Mouse (Mus musculus) midbrain, embryonic 15.5 days (tissue): Measurements from ENCODE around the gene Sox13. TPM values are rescaled to one million over a fixed set of nuclear protein-coding genes. Genes with fewer than 3 reads are reported as not detected.
A peak's percentile ranks its signal among the peaks of the same experiment; 100 is the strongest.
"Not testable (repeated sequence)": the region's sequence is repeated elsewhere in the genome, so short reads cannot be mapped to it uniquely, and the experiment has no call there.

ENCODE experiments used
- ATAC-seq: fragments of 200-750 bp; cut with Nextera tagmentation; replicated peaks from 2 replicates; pipeline ENCODE4 v1.8.0; 2017; ENCODE audit warnings: moderate TSS enrichment
- H3K27ac ChIP-seq: fragments of 300-500 bp; sonication (generic); 2 replicates; pipeline ENCODE4 v1.5.1; 2015; ENCODE audit warnings: mild to moderate bottlenecking, inconsistent platforms
- H3K27me3 ChIP-seq: fragments of 300-500 bp; sonication (generic); replicated peaks from 2 replicates; pipeline ENCODE4 v1.6.1; 2015; ENCODE audit warnings: inconsistent platforms
- H3K36me3 ChIP-seq: fragments of 300-500 bp; sonication (generic); replicated peaks from 2 replicates; pipeline ENCODE4 v1.6.1; 2015; ENCODE audit warnings: inconsistent platforms
- H3K4me1 ChIP-seq: fragments of 300-500 bp; sonication (generic); 2 replicates; pipeline ENCODE4 v1.6.1; 2015; ENCODE audit warnings: inconsistent platforms
- H3K4me2 ChIP-seq: fragments of 300-500 bp; sonication (generic); 2 replicates; pipeline ENCODE4 v1.6.1; 2015; ENCODE audit warnings: inconsistent platforms, mild to moderate bottlenecking, moderate library complexity
- H3K4me3 ChIP-seq: fragments of 300-500 bp; sonication (generic); 2 replicates; pipeline ENCODE4 v1.5.1; 2015; ENCODE audit warnings: mild to moderate bottlenecking, inconsistent platforms
- H3K9ac ChIP-seq: fragments of 300-500 bp; sonication (generic); 2 replicates; pipeline ENCODE4 v1.6.1; 2015; ENCODE audit warnings: mild to moderate bottlenecking, inconsistent platforms
- H3K9me3 ChIP-seq: fragments of 300-500 bp; sonication (generic); 2 replicates; pipeline ENCODE4 v1.6.1; 2016; ENCODE audit warnings: inconsistent platforms
- WGBS: fragments of 180-500 bp; shearing (Covaris S2); methylation state at CpG from one replicate; pipeline ENCODE4 v1.1.7; 2015; ENCODE audit warnings: mixed read lengths; 5-methylcytosine and 5-hydroxymethylcytosine counted together
- polyA plus RNA-seq: library from polyadenylated mRNA; unstranded; fragments of >200 nt; fragmentation: Nextera tagmentation; extraction: Ambion mirVana; gene quantifications from 2 replicates; pipeline ENCODE4 v1.2.1, GENCODE M21; 2015

Gene Sox13
- polyA plus RNA-seq, 1 experiment from 2014 or later, result 7.4 TPM

DNA sequence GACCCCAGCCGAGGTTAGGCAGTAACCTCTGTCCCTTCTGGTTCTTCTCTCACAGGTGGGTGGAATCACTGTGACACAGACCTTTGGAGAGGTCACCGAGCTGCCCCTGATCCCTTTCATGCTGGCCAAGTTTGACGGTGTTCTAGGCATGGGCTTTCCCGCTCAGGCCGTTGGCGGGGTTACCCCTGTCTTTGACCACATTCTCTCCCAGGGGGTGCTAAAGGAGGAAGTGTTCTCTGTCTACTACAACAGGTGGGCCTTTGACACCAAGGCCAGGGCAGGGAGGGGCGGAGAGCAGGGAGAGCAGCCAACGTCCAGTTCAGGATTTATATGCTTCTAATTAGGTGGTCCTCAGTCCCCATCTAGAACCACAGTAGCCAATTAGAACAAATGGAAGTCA, 67.8 kb downstream of the Sox13 start:
- H3K36me3 ChIP-seq, result no peaks in the 10 kb centered on the region
- no peak overlapping the region for H3K4me3 ChIP-seq
- peaks cover 12% of the 10 kb centered on the region for H3K4me1 ChIP-seq
- H3K27me3 ChIP-seq, result no peaks in the 10 kb centered on the region
- ATAC-seq, result no peak
- no peaks in the 10 kb centered on the region for H3K9me3 ChIP-seq
- 65% methylated on average over 8 of the region's 8 CpGs for WGBS
- H3K4me2 ChIP-seq, result no peak overlapping the region
- no peak overlapping the region for H3K27ac ChIP-seq
- H3K9ac ChIP-seq, result no peak overlapping the region

DNA sequence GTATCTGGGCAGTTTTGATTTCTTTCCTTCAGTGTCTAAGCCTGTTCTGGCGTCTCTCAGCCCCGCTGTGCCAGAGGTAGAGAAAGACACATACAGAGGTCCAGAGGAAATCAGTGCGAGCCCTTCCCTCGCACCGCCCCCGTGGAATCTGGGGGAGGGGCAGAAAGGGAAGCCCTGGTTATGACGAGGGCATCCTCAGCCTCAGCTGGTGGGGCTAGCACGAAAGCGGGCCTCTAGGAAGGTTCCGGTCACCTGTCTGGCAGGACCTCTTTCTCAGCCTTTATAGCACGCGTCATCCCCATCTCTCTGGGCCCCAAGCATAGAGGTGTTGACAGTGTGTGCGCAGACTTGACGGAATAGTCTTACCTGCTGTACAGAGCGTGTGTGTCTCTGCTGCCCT, 68.3 kb downstream of the Sox13 start:
- ATAC-seq, result no peak

DNA sequence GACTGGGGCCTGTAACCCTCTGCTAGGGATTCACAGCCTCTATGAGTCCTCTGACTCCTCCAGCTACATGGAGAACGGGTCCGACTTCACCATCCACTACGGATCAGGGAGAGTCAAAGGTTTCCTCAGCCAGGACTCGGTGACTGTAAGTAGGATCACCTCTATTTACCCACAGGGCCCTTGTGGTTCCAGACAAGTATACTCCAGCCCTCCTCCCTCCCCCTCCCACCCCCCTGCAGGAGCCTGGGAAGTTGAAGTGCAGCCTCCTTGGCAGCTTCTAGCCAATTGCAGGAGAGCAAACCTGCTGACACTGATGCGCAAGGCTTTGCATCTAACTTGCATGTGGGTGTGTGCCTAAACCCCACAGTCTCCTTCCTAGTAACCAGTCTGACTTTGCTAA, 68.7 kb downstream of the Sox13 start:
- Histone ChIP-seq H3K36me3 (no peaks in the 10 kb centered on the region), H3K9me3 (no peaks in the 10 kb centered on the region), H3K4me2 (no peak overlapping the region), H3K4me3 (no peak overlapping the region), H3K27ac (no peak overlapping the region), H3K9ac (no peak overlapping the region), H3K4me1 (peaks cover 14% of the 10 kb centered on the region), H3K27me3 (no peaks in the 10 kb centered on the region)
- 50% methylated on average over 5 of the region's 5 CpGs for WGBS
- no peak for ATAC-seq

More for the DNA sequence above, 68.3 kb downstream of the Sox13 start:
- no peak overlapping the region for H3K9ac ChIP-seq
- no peak overlapping the region for H3K4me2 ChIP-seq
- no peaks in the 10 kb centered on the region for H3K9me3 ChIP-seq
- no peak overlapping the region for H3K4me3 ChIP-seq
- no peaks in the 10 kb centered on the region for H3K36me3 ChIP-seq
- 58% methylated on average over 15 of the region's 15 CpGs for WGBS
- no peak overlapping the region for H3K27ac ChIP-seq
- H3K4me1 ChIP-seq, result peaks cover 14% of the 10 kb centered on the region
- no peaks in the 10 kb centered on the region for H3K27me3 ChIP-seq

DNA sequence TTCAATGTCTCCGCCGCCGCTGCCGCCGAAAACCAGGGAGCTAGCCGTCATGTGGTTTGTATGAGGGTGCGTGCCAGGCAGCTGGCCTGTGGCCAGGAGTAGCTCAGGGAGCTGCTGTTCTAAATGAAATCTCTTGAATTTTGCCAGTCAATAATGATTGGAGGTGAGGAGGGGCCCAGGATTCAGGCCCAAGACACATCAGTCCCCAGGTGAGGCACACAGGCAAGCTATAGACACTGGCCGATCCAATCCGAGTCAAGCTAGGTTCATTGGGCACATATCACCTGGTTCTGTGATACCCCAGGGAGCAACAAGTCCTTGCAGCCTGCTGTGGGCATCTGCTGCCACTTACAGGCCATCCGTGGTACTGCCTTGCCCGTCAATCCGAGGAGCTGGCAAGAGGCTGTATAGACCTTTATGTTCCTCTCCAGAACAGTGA, 70.8 kb downstream of the Sox13 start:
- Histone ChIP-seq H3K36me3 (no peaks in the 10 kb centered on the region), H3K4me2 (no peak overlapping the region), H3K27me3 (no peaks in the 10 kb centered on the region), H3K4me1 (peaks cover 14% of the 10 kb centered on the region), H3K9me3 (no peaks in the 10 kb centered on the region), H3K4me3 (no peak overlapping the region), H3K27ac (no peak overlapping the region), H3K9ac (no peak overlapping the region)
- ATAC-seq, result peak; percentile 48
- 37% methylated on average over 12 of the region's 12 CpGs for WGBS

DNA sequence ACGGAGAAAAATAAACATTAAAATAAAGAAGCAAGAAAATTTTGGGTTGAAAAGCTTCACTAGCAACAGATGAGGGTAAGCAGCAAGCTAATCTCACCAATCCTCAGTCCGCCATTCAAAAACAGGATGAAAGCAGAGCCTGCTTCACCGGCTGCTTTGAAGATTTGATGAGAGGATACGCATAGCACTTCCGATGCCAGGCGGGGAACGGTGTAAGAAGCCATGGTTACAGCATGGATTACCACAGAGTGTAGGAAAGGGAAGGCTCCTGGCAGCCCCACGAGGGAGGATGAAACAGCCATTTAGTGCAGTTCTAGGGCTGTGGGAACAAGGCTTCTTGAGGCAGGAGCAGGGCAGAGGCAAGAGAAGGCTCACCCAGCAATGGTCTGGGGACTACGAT, 72.4 kb downstream of the Sox13 start:
- Histone ChIP-seq H3K27ac (no peak overlapping the region), H3K9me3 (no peaks in the 10 kb centered on the region), H3K4me3 (no peak overlapping the region), H3K36me3 (no peaks in the 10 kb centered on the region), H3K4me1 (peaks cover 14% of the 10 kb centered on the region), H3K27me3 (no peaks in the 10 kb centered on the region), H3K4me2 (no peak overlapping the region), H3K9ac (no peak overlapping the region)
- no peak for ATAC-seq
- WGBS, result 27% methylated on average over 9 of the region's 9 CpGs

DNA sequence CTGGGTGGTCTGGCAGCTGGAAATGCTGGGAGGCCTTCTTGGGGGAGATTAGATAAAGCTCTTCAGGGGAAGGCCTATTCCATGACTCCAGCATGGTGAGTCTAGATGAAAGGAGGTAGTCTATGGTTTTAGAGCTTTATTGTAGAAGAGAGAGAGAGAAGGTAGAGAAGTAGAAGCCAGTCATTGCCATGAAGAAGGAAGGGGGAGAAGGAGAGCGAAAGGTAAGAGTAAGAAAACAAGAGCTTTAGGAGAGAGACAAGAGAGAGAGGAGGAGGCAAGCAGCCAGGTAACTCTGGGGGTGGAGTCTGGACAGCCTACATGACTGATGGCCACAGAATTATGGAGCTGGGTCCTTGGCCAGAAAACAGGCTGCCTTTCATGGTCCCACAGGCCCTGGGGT, 74.0 kb downstream of the Sox13 start, which contains the start of gene Ren1:
Ren1 (plus strand) TSS at position 301 of the 400 bp plus-strand sequence.
- H3K4me2 ChIP-seq, result no peak within 1 kb of the TSS
- peaks cover 14% of the 10 kb centered on the region for H3K4me1 ChIP-seq
- H3K4me3 ChIP-seq, result no peak within 1 kb of the TSS
- no peak within 1 kb of the TSS for H3K27ac ChIP-seq
- WGBS, result 86% methylated on average over 1 of the region's 1 CpGs
- ATAC-seq, result no peak
- no peaks in the 10 kb centered on the region for H3K27me3 ChIP-seq
- H3K36me3 ChIP-seq, result no peaks in the 10 kb centered on the region
- H3K9me3 ChIP-seq, result no peaks in the 10 kb centered on the region
- H3K9ac ChIP-seq, result no peak within 1 kb of the TSS

DNA sequence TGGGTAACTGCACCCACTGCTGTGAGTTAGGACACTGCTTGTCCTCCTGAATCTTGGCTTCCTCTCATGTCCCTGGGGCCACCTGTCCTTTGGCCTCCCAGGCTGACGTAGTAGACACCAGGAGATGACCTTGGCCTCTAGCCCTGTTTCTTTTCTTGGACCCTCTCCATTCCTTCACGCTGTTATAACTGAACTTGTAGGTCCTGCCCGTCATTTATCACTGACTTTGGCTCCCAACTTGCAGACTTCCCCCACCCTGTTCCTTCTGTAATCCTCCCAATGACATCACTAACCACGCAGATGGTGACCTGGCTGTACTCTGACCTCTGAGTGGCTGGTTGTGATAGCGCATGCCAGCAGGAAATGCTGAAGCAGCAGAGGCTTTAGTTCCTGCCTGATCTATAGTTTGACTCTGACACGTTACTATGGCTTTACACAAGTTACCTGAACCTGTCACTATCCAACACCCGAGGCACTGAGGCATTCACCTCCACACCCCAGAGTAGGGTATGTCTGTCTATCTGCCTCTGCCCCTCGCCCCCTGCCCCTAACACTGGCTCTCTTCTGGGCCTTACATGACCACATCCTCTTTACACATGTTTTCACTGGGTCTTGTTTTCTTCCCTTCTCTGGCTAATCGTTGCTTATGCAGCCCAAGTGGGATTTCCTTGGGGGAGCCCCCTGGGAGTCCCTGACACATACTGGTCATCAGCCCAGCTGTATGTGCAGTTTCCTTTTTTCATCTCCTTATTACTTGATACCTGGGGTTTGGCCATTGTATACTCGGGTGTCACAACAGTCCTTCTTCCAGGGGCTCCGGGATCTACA, 76.3 kb downstream of the Sox13 start:
- Histone ChIP-seq H3K9ac (no peak overlapping the region), H3K4me1 (peaks cover 11% of the 10 kb centered on the region), H3K27me3 (no peaks in the 10 kb centered on the region), H3K4me3 (no peak overlapping the region), H3K36me3 (no peaks in the 10 kb centered on the region), H3K27ac (no peak overlapping the region), H3K9me3 (no peaks in the 10 kb centered on the region), H3K4me2 (no peak overlapping the region)
- ATAC-seq, result no peak
- WGBS, result 85% methylated on average over 11 of the region's 11 CpGs

DNA sequence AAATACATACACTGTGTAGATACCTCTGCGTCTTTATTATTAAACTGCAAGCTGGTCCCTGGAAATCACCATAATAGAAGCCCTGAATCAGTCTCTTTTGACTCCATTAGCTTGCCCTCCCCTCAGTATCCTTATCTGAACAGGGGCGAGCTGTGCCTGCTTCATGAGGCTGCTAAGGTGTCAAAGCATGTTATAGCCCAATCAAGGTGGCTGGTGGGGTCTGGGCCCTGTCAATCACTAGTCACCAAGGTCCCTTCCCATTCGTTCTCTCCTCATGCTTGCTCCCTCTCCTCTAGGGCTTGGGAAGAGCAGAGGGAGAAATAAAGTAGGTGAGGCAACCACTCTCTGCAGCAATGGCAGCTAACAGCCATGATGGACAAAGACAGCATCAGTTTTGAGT, 77.0 kb downstream of the Sox13 start:
- no peak overlapping the region; the same call in 1 of the 2 replicates for H3K9ac ChIP-seq
- 76% methylated on average over 3 of the region's 3 CpGs for WGBS
- ATAC-seq, result no peak
- peaks cover 11% of the 10 kb centered on the region for H3K4me1 ChIP-seq
- H3K27me3 ChIP-seq, result no peaks in the 10 kb centered on the region
- no peaks in the 10 kb centered on the region for H3K36me3 ChIP-seq
- no peak overlapping the region for H3K4me3 ChIP-seq
- H3K4me2 ChIP-seq, result no peak overlapping the region
- no peak overlapping the region for H3K27ac ChIP-seq
- H3K9me3 ChIP-seq, result no peaks in the 10 kb centered on the region

DNA sequence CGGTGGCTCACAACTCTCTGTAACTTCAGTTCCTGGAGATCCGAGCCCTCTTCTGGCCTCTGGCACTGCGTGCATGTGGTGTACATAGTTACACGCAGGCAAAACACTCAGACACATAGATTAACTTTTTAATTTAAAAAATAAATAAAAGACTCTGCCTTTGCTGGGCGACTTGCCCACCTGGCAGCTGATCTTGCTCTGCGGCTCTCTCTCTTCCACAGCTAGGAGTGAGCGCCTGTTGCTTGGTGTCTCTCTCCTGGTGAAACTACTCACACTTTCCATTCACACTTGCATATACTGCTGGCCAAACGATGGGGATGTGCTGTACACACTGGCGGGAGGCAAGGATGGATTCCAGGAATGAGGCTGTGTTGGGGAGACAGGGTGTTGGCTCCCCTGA, 77.6 kb downstream of the Sox13 start:
- no peak for ATAC-seq
- WGBS, result 85% methylated on average over 9 of the region's 9 CpGs
- Histone ChIP-seq H3K27ac (no peak overlapping the region), H3K9ac (no peak overlapping the region), H3K4me1 (peaks cover 4% of the 10 kb centered on the region; the same call in 1 of the 2 replicates), H3K9me3 (no peaks in the 10 kb centered on the region), H3K4me3 (no peak overlapping the region), H3K4me2 (no peak overlapping the region), H3K36me3 (no peaks in the 10 kb centered on the region), H3K27me3 (no peaks in the 10 kb centered on the region)

DNA sequence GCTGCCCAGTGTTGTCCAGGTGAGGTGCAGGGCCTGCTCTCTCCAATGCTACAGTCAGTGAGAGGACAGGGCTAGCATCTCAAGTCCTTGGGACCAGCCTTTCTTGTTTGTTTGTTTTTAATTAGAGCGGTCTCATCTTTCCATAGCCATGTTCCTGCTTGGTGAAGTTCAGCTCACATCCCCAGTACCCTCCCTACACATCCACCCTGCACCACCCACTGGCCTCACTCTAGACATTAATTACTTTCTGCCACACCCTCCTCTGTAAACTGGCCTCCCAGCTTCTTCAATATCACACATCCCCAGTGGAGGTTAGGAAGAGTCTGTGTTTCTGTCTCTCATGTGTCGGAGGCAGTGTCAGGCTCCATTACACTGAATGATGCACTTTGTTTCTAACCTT, 79.8 kb downstream of the Sox13 start:
- Histone ChIP-seq H3K4me3 (no peak overlapping the region), H3K27me3 (no peaks in the 10 kb centered on the region), H3K9ac (no peak overlapping the region), H3K4me1 (no peaks in the 10 kb centered on the region), H3K36me3 (no peaks in the 10 kb centered on the region), H3K4me2 (no peak overlapping the region), H3K27ac (no peak overlapping the region), H3K9me3 (no peaks in the 10 kb centered on the region)
- 91% methylated on average over 2 of the region's 2 CpGs for WGBS
- ATAC-seq, result no peak

DNA sequence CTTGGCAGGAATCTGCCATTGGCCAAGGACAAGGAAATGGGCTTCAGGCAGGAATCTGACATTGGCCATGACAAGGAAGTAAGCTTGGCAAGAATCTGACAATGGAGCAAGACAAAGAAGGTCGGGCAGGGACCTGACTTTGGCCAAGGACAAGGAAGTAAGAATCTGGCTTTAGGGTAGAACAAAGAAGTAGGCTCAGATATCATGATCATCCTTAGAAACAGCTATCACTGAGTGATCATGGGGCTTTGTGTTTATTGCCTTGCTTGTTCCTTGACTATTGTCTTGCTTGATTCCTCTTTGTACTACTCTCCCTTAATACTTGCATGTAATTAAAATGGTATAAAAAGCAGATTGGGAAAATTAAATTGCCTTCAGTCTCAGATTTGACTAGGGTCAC, 83.8 kb downstream of the Sox13 start:
- not testable (repeated sequence) for H3K4me3 ChIP-seq, H3K4me1 ChIP-seq, H3K27ac ChIP-seq, ATAC-seq, H3K27me3 ChIP-seq, H3K9me3 ChIP-seq, H3K9ac ChIP-seq, H3K4me2 ChIP-seq, H3K36me3 ChIP-seq
- WGBS, result 67% methylated on average over 1 of the region's 1 CpGs

DNA sequence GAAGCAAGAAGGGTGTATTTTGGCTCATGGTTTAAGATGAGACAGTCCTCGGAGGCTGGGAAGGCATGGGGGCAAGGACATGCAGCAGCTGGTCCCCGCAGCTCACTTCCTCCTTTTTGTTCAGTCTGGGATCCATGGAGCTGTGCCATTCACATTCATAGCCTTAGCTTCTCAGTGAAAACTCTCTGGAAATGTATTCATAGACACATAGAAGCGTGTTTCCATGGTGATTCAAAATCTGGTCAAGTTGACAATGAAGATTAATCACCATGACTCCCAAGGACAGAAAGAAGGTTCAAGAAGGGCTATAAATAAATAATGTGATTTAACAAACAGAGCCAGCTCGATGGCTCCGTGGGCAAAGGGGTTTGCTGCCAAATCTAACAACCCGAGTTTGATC, 90.2 kb downstream of the Sox13 start:
- H3K9ac ChIP-seq, result no peak overlapping the region
- H3K4me2 ChIP-seq, result no peak overlapping the region
- no peak overlapping the region for H3K4me3 ChIP-seq
- peaks cover 23% of the 10 kb centered on the region for H3K4me1 ChIP-seq
- ATAC-seq, result no peak
- no peaks in the 10 kb centered on the region for H3K9me3 ChIP-seq
- H3K27me3 ChIP-seq, result no peaks in the 10 kb centered on the region
- H3K36me3 ChIP-seq, result no peaks in the 10 kb centered on the region
- H3K27ac ChIP-seq, result no peak overlapping the region
- WGBS, result 32% methylated on average over 6 of the region's 6 CpGs
